Mouse (Mus musculus) adrenal gland, postnatal 10 days (tissue): Measurements from ENCODE around the gene Sacs. TPM values are rescaled to one million over a fixed set of nuclear protein-coding genes. Genes with fewer than 3 reads are reported as not detected.

Experiments
- DNase-seq: peaks from one replicate; pipeline ENCODE4 v3.0.0; 2021; ENCODE audit warnings: mixed read lengths
- total RNA-seq, 2 experiments: library from RNA; stranded (reverse); gene quantifications; 2 replicates each; pipeline ENCODE4 v1.2.3; 2021

The Sacs gene
- total RNA-seq, 2 experiments from 2014 or later, result 8.6 to 15.4 TPM

- peak; percentile 15 for DNase-seq
These were observed 100.5 kb downstream of the Sacs start for GRCm38 (mm10) chr14:61238751-61239150.

GRCm38 (mm10) chr14:61242611-61243010 lies 104.4 kb downstream of the Sacs start:
- DNase-seq, result peak; percentile 13

GRCm38 (mm10) chr14:61246444-61246843 lies 108.2 kb downstream of the Sacs start:
- DNase-seq, result no peak

GRCm38 (mm10) chr14:61252596-61253388 lies 114.5 kb downstream of the Sacs start:
- DNase-seq, result no peak

- peak; percentile 46 for DNase-seq
These were observed 120.1 kb downstream of the Sacs start, which contains the start of gene Sgcg for GRCm38 (mm10) chr14:61258352-61258751. TSS of gene Sgcg (minus strand) at chr14:61258490.

GRCm38 (mm10) chr14:61259084-61259483 lies 120.8 kb downstream of the Sacs start:
- no peak for DNase-seq

- peak; percentile 15 for DNase-seq
These were observed 129.7 kb downstream of the Sacs start for GRCm38 (mm10) chr14:61267908-61268475.

- no peak for DNase-seq
These were observed 136.3 kb downstream of the Sacs start for GRCm38 (mm10) chr14:61274414-61275198.

- peak; percentile 73 for DNase-seq
These were observed 139.0 kb downstream of the Sacs start for GRCm38 (mm10) chr14:61277285-61277684.

- no peak for DNase-seq
These were observed 140.5 kb downstream of the Sacs start for GRCm38 (mm10) chr14:61278676-61279300.

- no peak for DNase-seq
These were observed 150.5 kb downstream of the Sacs start for GRCm38 (mm10) chr14:61288606-61289286.

Other genes with a start within 250 kb of the Sacs start
- 10 to 100 TPM; 26.5 to 28.8 TPM for gene Tnfrsf19, start 92.0 kb upstream of the Sacs start, total RNA-seq
- 10 to 100 TPM; 10.2 to 20.1 TPM for gene Sgcg, start 120.0 kb downstream of the Sacs start, total RNA-seq
- 1 to 10 TPM in 1 of 2 experiments, under 1 TPM in 1; 0.85 to 1.1 TPM for gene Arl11, start 171.3 kb downstream of the Sacs start, total RNA-seq
- gene Ebpl, start 222.0 kb downstream of the Sacs start, total RNA-seq, result 1 to 10 TPM; 6.6 to 7.1 TPM